Mouse (Mus musculus) olfactory bulb, adult 2 months (tissue): ENCODE measurements around the gene Zfp273. TPM values are rescaled to one million over a fixed set of nuclear protein-coding genes. Genes with fewer than 3 reads are reported as not detected.
A peak's percentile ranks its signal among the peaks of the same experiment; 100 is the strongest.
"Not testable (repeated sequence)": the region's sequence is repeated elsewhere in the genome, so short reads cannot be mapped to it uniquely, and the experiment has no call there.

Source experiments
- H3K27ac ChIP-seq: fragments of 200-500 bp; 2 replicates; pipeline ENCODE4 v1.5.1; 2012; ENCODE audit warnings: low read depth, low read length; ENCODE audit not compliant: insufficient read depth
- H3K4me1 ChIP-seq: fragments of 200-500 bp; 2 replicates; pipeline ENCODE4 v1.6.1; 2012; ENCODE audit warnings: low read length; ENCODE audit not compliant: control insufficient read depth, insufficient read depth
- H3K4me3 ChIP-seq: fragments of 200-500 bp; 2 replicates; pipeline ENCODE4 v1.5.1; 2012; ENCODE audit warnings: mild to moderate bottlenecking, low read depth, low read length, moderate library complexity; ENCODE audit not compliant: insufficient read depth
- CTCF ChIP-seq: fragments of 200-500 bp; IDR thresholded peaks from 2 replicates; pipeline ENCODE4 v1.5.1; 2012; ENCODE audit warnings: low read depth, mild to moderate bottlenecking, low read length, moderate library complexity; ENCODE audit not compliant: insufficient read depth
- POLR2A ChIP-seq: fragments of 200-500 bp; IDR thresholded peaks from 2 replicates; pipeline ENCODE4 v1.6.1; 2012; ENCODE audit warnings: mild to moderate bottlenecking, low read depth, low read length, moderate library complexity; ENCODE audit not compliant: insufficient read depth
- WGBS: fragments of 180-500 bp; shearing (Covaris S2); methylation state at CpG from one replicate; pipeline ENCODE4 v1.1.7; 2018; 5-methylcytosine and 5-hydroxymethylcytosine counted together
- polyA plus RNA-seq: library from polyadenylated mRNA; stranded (reverse); fragments of >200 nt; gene quantifications from 2 replicates; pipeline ENCODE4 v1.2.4, GENCODE M21; 2012; ENCODE audit warnings: low replicate concordance; ENCODE audit not compliant: missing spikeins, insufficient read depth, insufficient read length

The Zfp273 gene
- polyA plus RNA-seq, 1 experiment, result not detected

- Histone ChIP-seq H3K4me1 (peaks cover 2% of the 10 kb centered on the region; the same call in 1 of the 2 replicates), H3K4me3 (no peak overlapping the region), H3K27ac (no peak overlapping the region)
- TF ChIP-seq POLR2A, result no peak
- no peak for TF ChIP-seq CTCF
- WGBS, result 83% methylated on average over 1 of the region's 1 CpGs
Measured at GRCm38 (mm10) chr13:67818636-67819035, 5.1 kb downstream of the Zfp273 start.

GRCm38 (mm10) chr13:67830911-67831336 is 17.4 kb downstream of the Zfp273 start, which contains the start of gene Gm10037:
Gene Gm10037 (plus strand): TSS chr13:67831106.
- Histone ChIP-seq H3K27ac (peak within 1 kb of the TSS; percentile 76), H3K4me1 (peaks cover 2% of the 10 kb centered on the region; the same call in 1 of the 2 replicates), H3K4me3 (peak within 1 kb of the TSS; percentile 88)
- no peak for TF ChIP-seq POLR2A
- TF ChIP-seq CTCF, result no peak
- 3% methylated on average over 14 of the region's 14 CpGs for WGBS

GRCm38 (mm10) chr13:67833137-67833536 is 19.6 kb downstream of the Zfp273 start:
- H3K27ac ChIP-seq, H3K4me3 ChIP-seq, H3K4me1 ChIP-seq: not testable (repeated sequence)

- Histone ChIP-seq H3K27ac (peak overlapping the region; percentile 14; the same call in 1 of the 2 replicates), H3K4me1 (peaks cover 5% of the 10 kb centered on the region), H3K4me3 (peak overlapping the region; percentile 14; the same call in 1 of the 2 replicates)
- no peak for TF ChIP-seq CTCF
- WGBS, result 42% methylated on average over 6 of the region's 6 CpGs
Measured at GRCm38 (mm10) chr13:67843775-67844118, 30.2 kb downstream of the Zfp273 start.

- TF ChIP-seq POLR2A (no peak), CTCF (no peak)
- peaks cover 5% of the 10 kb centered on the region for H3K4me1 ChIP-seq
- H3K4me3 ChIP-seq, result peak overlapping the region; percentile 46
- H3K27ac ChIP-seq, result peak overlapping the region; percentile 14; the same call in 1 of the 2 replicates
- WGBS, result 1% methylated on average over 18 of the region's 19 CpGs
Measured at GRCm38 (mm10) chr13:67844119-67844852, 30.7 kb downstream of the Zfp273 start.

- 11% methylated on average over 8 of the region's 8 CpGs for WGBS
- Histone ChIP-seq H3K4me1 (peaks cover 5% of the 10 kb centered on the region), H3K4me3 (peak overlapping the region; percentile 46), H3K27ac (no peak overlapping the region)
- TF ChIP-seq CTCF, result no peak
- no peak for TF ChIP-seq POLR2A
Measured at GRCm38 (mm10) chr13:67844853-67845194, 31.3 kb downstream of the Zfp273 start.

GRCm38 (mm10) chr13:67850361-67850760 is 36.8 kb downstream of the Zfp273 start:
- TF ChIP-seq POLR2A (no peak), CTCF (no peak)
- Histone ChIP-seq H3K27ac (no peak overlapping the region), H3K4me1 (no peaks in the 10 kb centered on the region), H3K4me3 (no peak overlapping the region)
- 82% methylated on average over 3 of the region's 3 CpGs for WGBS

GRCm38 (mm10) chr13:67853130-67853529 is 39.6 kb downstream of the Zfp273 start:
- WGBS, result 84% methylated on average over 6 of the region's 6 CpGs
- TF ChIP-seq CTCF, result no peak
- no peak for TF ChIP-seq POLR2A
- H3K4me1 ChIP-seq, result no peaks in the 10 kb centered on the region
- H3K27ac ChIP-seq, result no peak overlapping the region
- H3K4me3 ChIP-seq, result no peak overlapping the region

- WGBS, result 90% methylated on average over 2 of the region's 2 CpGs
- H3K4me1 ChIP-seq, result no peaks in the 10 kb centered on the region
- TF ChIP-seq CTCF (no peak), POLR2A (no peak)
- H3K27ac ChIP-seq, result no peak overlapping the region
- no peak overlapping the region for H3K4me3 ChIP-seq
Measured at GRCm38 (mm10) chr13:67853983-67854382, 40.4 kb downstream of the Zfp273 start.

GRCm38 (mm10) chr13:67857317-67857716 is 43.8 kb downstream of the Zfp273 start:
- Histone ChIP-seq H3K27ac (no peak overlapping the region), H3K4me3 (no peak overlapping the region), H3K4me1 (no peaks in the 10 kb centered on the region)
- 20% methylated on average over 1 of the region's 1 CpGs for WGBS
- TF ChIP-seq CTCF (no peak), POLR2A (no peak)
